Mouse (Mus musculus) adipocyte (in vitro differentiated cells): ENCODE results near the gene Tmem92.
"Not testable (repeated sequence)": the region's sequence is repeated elsewhere in the genome, so short reads cannot be mapped to it uniquely, and the experiment has no call there.

Source experiments
- DNase-seq: peaks from one replicate; pipeline ENCODE4 v3.0.0-alpha.2; 2016; ENCODE audit warnings: low spot score

Gene Tmem92

DNA sequence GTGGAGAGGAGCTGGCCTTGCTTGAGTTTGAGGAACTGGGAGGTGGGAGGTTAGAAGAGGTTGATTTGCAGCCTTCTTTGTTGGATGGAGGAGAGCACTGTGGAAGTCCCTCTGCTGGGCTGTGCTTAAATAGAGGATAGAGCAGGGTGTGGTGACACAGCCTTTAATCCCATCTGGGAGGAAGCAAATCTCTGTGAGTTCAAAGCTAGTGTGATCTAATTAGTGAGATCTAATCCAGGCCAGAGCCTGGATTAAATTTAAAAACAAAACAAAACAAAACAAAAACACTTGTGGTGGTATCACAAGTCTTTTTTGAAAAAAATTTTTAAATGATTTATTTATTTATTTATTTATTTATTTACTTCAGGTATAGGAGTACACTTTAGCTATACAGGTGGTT lies at the start of gene Tmem92:
Gene Tmem92, minus strand, starts transcription at position 101 of the 400 bp plus-strand sequence.
- DNase-seq, result no peak

DNA sequence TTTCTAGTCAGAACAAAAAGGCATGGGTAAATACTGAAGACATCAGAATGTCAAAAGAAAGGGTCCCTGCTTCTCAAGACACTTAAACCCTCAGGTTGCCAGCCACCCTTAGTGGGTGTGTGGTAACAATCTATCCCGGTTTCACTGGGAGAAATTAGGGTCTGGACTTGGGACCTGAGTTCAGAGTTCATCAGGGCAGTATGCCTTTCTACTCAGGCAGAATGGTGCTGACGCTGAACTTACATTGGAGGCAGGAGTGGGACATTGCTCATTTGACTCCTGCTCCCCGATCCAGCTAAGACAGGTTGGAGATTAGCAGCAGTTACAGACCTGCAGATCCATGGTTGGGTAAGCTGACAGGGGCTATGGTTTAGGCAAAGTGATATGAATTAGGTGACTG lies 46.5 kb upstream of the Tmem92 start:
- DNase-seq, result no peak

DNA sequence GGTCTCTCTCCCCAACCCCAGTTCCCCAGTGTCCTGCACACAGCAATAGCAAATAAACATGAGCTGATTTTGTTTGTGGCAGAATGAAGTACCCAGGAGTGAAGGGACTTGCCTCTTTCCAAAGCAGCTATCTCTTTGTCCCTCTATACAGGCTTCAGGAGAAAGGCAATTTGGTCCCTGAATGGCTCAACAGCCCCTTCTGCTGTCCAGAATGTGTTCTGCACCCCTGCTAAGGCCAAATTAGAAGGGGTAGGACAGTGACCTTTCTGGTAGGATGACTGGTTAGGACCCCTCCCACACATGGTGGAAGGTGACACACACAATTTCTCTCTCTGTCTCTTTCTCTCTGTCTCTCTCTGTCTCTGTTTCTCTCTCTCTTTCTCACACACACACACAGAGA lies 36.9 kb upstream of the Tmem92 start:
- DNase-seq, result not testable (repeated sequence)

DNA sequence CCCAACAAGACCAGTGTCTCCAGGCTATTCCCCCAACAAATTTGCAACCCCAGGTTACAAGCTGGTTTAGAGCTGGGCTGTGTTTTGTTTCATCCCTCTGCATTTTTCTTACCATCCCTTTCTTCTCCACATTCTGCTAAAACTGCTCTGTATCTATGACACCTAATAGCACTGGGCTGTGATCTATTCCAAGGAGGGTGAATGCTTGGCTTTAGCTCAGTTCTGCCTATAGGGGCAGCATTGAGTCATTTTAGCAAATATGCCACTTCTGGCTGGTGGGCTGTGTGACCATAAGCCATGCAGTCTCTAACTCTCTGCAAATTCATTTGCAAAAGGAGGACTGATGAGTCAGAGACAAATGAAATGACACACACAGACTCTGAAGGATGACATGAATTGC lies 36.4 kb upstream of the Tmem92 start:
- not testable (repeated sequence) for DNase-seq

DNA sequence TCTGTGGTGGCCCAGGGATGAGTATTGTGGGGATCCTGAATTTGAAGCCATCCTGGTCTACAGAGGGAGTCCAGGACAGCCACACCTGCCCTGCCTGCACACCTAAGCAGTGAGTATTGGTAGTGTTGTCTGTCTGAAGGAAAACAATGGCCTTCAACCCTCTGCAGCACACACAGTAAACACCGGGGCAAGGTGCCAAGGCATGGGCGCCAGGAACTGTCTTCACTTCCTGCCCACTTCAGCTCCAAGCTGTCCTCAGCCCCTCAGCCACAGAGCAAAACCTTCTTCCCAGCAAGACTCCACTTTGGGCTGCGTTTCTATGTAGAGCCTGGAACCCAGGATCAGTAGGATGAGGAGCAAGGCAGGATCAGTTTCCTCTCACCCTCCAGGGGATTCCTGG lies 29.0 kb upstream of the Tmem92 start:
- not testable (repeated sequence) for DNase-seq

DNA sequence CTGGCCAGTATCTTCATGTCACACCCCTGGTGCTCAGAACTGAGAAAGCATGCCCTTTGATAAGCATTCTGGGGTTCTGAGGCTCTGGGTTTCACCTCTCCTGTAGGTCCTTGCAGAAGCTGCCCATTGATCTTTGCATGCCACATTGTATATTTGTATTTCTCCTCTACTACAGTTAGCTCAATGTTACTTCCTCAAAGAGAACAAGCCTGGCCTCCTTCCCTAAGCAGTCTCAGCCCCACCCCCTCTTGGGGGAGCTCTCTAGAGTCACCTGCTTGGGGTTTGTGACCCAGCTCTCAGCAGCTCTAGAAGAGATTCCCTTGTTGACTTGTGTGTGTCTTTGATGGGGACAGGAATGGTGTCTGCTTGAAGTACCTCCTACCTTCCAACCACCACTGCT lies 9.2 kb upstream of the Tmem92 start:
- DNase-seq, result no peak

DNA sequence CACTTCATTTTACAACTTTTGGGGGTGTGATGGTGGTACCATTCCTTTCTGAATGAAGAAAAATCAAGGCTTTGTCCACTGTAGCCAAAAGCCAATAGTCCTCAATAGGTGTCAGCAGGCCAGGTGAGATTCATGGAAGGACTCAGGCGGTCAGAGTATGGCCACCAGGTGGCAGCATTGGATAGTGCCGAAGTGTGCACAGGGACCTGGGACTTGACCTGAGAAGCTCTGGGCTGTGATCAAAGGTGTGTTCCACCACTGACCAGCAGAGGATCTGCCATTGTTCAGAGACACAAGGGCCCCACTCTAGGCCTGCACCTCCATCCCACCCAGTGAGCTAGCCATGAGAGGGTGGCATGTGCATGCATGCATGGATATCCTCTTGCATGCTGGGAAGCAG lies 2.7 kb upstream of the Tmem92 start:
- DNase-seq, result peak; percentile 12

DNA sequence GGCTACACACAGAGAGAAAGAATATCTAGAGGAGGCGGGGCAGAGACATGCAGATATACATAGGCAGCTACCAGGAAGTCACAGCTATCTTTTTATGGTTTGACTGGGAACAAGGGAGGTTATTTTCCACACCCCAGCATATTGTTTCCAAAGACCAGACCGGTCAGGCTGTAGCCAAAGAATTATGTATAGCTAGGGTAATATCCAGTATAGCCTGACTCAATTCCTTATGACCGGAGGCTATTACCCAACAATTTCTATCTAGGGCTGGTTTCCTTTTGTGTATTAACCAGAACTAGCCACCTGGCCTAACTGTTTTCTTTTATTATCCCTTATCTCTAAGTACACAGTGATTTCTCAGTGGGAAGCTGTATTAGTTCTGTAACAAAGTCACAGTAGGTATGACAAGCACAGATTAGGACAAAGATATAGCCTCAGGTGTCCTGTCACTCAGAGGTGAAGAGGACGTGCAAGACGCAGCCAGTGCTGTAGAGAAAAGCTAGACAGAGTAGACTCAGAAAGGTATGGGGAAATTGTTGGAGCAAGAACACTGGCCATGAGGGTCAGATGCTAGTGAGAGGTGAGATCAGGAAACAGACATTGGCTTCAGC lies 7.5 kb downstream of the Tmem92 start:
- no peak for DNase-seq

DNA sequence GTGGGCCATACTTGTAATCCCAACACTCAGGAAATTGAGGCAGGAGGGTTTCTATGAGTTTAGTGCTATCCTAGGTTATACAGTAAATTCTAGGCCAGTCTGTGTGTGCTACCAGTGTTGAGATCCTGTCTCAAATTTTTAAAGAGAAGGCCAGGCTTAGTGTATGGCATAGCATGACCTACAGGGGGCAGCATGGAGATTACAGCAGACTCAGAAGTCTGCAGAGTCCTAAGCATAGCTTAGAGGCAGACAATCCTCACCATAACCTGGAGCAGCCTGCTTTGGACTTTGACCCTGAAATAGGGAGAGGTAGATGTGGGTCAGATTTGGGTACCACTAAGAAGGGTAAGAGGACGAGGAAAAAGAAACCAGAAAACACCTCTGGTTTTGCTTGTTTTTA lies 8.7 kb downstream of the Tmem92 start:
- DNase-seq, result no peak

DNA sequence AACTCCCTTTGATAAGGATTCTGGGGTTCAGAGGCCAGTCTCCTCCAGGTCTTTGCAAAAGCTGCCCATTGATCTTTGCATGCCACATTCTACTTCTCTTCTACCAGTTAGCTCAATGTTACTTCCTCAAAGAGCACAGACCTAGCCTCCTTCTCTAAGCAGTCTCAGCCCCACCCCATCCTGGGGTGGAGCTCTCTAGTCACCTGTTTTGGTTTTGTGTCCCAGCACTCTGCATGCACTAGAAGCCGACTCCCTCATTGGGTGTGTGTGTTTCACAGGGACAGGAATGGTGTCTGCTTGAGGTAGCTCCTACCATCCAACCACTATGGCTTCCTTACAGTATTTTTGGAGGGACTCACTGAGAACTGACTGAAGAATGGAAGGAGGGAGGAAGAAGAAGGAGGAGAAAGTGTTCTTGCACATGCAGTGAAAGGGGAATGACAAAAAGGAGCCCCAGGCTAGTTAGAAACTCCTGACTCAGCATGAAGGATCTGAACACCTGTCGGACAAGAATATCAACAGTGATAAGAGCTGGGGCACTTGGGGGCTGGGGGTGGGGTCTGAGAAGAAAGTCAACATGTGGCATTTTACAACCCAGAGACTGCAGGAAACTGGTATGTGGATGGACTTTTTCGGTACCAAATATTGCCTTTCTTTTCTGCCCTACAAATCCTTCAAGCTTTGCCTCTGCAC lies 10.0 kb downstream of the Tmem92 start:
- no peak for DNase-seq

DNA sequence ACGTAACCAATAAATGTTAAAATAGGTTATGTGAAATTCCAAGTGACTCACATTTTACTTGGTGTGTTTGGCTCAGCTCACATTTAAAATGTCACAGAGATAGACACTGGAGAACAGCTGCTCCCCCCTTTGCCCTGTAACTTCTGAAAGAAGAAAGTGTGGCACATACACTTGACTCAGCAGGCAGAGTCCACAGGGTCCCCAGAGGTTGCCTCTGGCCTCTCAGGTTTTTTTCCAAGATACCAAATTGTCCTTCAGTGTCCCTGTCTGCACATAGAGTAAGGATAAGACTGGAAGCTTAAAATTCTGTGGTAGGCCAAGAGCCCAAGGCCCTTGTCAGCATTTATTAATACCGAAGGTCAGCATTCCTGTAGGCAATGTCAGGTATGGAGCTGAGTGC lies 15.3 kb downstream of the Tmem92 start:
- no peak for DNase-seq

DNA sequence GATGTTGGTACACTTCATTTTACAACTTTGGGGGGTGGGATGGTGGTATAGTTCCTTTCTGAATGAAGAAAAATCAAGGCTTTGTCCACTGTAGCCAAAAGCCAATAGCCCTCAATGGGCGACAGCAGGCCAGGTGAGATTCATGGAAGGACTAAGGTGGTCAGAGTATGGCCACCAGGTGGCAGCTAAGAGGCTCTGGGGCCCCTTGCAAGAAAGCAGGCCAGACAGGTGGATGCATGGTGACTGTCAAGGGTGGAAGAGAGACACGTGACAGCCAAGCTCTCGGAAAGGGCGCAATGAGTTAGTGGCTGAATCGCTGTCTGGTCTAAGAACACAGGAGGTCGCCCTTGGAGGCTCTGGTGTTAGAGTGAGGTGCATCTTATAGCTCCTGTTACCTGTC lies 19.7 kb downstream of the Tmem92 start:
- no peak for DNase-seq

DNA sequence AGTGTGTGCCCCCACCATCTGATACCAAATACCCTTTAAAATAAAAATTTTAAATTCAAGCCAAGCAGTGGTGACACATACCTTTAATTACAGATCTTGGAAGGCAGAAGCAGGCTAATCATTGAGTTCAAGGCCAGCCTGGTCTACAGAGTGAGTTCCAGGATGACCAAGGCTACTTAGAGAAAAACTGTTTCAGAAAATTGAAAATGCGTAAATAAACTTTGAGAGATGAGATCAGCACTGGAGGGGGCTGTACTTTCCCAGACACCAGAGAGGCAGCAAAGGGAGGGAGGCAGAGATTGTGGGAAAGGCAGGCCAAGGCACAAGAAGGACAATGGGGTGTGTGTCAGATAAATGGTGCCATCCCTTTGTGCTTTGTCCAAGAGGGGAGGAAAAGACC lies 20.2 kb downstream of the Tmem92 start:
- no peak for DNase-seq

DNA sequence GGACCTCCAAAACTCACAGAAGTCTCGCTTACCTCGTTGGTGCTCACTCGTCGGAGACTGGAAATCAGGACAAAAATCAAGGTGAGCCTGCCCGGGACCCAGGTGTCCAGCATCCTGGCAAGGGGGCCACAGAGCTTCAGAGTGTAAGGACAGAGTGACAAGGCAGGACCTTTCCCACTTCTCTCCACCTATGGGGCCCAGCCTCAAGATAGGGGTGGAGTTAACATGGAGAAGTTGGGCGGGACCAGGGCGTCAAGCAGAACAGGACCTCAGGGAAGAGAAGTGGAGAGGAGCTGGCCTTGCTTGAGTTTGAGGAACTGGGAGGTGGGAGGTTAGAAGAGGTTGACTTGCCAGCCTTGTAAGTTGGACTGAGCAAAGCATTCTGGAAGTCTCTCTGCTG lies 21.7 kb downstream of the Tmem92 start:
- no peak for DNase-seq

DNA sequence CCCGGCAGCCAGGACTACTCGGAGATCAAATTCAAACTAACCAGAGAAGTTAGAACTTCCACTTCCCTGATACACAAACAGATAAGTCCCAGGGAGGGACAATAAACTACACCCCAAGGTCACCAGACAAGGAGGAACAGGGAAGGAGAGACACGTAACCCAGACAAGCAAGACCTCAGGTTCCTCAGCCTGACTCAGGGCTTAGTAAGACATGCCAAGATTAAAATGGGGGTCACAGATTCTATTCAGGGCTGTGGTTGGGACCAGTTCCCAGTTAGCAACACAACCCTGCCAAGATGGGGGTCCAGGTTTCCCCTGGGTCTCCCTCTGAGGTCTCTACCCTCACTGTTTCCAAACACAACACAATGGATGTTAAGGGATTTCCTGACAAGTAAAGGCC lies 22.1 kb downstream of the Tmem92 start:
- DNase-seq, result no peak

DNA sequence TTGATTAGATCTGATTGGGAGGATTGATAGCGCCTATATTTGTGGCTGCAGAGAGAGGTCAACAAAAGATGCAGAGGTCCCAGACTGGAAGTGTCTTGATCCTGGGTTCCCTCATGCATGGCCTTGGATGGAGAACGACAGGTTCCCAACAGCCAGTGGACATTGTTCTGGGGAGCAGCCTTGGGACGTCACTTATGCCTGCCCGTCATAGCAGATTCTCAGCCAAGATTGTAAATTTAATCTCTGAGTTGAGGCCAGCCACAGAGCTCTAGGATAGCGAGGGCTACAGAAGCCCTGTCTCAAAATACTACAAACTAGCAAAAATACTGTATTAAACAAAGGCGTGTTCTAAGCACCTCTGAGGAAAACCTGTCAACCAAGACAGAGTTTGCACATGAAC lies 22.6 kb downstream of the Tmem92 start:
- DNase-seq, result no peak

DNA sequence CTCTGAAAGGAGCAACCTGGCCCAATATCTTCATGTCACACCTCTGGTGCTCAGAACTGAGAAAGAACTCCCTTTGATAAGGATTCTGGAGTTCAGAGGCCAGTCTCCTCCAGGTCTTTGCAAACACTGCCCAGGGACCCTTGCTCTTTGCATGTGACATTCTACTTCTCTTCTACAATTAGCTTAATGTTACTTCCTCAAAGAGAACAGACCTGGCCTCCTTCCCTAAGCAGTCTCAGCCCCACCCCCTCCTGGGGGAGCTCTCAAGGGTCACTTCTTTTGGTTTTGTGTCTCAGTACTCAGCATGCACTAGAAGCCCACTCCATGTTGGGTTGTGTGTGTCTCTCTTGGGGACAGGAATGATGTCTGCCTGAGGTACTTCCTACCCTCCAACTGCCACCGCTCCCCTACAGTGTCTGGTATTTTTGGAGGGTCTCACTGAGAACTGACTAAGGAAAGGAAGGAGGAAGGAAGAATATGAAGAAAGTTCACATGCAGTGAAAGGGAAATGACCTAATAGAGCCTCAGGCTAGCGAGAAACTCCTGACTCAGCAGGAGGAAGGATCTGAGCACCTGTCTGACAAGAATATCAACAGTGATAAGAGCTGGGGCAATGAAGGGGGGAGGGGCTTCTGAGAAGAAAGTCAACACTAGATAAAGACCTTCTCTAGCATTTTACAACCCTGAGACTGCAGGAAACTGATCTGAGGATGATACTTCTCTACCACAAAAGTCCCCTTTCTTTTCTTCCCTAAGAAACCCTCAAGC lies 29.4 kb downstream of the Tmem92 start:
- no peak for DNase-seq

DNA sequence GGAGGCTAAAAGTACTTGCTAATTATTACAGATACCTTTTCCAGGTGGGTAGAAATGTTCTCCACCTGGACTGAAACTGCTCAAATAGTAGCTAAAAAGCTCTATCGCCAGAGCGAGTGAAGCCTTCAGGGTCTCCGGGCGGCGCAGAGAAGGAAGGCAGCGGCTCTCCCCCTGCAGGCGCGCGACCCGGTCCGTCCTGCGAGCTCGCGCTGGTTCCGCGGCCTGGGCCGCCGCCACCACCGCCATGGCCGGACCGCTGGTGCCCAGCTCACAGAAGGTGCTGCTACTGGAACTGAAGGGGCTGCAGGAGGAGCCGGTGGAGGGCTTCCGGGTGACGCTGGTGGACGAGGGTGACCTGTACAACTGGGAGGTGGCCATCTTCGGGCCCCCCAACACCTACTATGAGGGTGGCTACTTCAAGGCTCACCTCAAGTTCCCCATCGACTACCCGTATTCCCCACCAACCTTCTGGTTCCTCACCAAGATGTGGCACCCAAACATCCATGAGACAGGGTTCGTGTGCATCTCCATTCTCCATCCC lies 40.7 kb downstream of the Tmem92 start, which contains the start of gene Cdc34b:
Gene Cdc34b, plus strand, starts transcription at position 51 of the 541 bp plus-strand sequence.
- no peak for DNase-seq

DNA sequence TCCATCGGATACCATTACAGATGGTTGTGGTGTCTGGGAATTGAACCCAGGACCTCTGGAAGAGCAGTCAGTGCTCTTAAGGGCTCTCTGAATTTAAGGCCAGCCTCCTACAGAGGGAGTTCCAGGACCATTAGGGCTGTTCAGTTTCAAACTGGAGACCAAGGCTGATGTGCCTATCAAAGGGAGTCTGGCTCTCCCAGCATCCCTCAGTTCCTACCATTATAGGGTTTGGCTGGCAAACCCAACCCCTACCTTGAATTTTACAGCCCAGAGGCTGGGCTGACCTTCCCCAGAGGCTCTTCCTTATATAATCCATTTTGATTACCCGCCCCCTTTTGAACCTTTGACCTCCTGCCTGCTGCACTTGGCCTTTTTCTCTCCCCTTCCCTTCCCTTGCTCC lies 46.8 kb downstream of the Tmem92 start:
- no peak for DNase-seq

DNA sequence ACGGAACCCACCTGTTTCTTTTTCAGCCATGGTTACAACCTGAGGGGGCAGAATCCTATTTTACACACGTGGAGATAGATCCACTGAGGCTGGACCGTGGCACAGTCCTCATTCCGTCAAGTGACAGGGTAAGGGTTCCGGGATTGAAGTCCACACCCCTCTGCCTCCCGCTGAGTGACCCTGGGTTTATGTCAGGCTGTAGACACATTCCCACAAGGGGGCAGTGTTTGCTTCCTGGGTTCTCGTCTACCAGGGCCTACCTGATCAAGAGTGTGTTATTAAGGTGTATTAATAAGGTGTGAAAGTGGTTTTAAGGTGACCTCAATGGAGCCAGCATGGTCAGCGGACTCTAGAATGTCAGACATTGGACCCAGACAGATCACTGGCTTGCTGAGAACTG lies 49.7 kb downstream of the Tmem92 start:
- DNase-seq, result no peak

DNA sequence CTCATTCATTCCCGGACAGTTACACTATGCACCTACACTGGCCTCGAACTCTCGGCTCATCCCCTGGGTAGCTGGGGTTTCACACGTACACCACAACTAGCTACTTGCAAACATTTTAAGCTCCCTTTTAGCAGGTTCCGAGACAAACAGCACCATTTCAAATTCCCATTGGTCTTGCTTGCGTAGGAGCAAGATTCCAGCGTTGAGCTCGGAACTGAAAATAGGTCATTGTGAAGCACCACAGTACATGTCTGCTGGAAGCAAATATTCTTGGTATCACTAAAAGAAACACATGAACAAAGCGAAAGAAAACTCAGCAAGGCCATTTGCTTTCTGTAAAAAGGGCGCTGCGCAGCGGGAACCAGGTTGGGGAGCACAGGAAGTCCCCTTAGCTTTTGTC lies 51.3 kb downstream of the Tmem92 start:
- DNase-seq, result no peak

DNA sequence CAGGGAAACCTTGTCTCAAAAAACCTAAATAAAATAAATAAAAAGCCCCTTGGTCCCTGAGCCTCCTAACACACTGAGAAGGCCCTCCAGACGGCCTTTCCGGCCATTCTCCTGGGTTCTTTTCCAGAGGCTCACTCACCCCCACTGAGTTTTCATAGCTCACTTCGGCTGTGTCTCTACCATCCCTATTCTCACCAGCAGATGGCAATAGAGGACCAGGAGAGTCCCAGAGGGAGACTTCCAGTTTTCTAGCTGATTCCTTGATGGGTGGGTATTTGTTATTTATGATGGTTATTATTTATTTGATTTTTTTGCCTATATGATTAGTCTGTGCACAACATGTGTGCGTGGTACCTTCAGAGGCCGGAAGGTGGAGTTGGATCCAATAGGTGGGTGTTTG lies 52.2 kb downstream of the Tmem92 start:
- peak; percentile 83 for DNase-seq

DNA sequence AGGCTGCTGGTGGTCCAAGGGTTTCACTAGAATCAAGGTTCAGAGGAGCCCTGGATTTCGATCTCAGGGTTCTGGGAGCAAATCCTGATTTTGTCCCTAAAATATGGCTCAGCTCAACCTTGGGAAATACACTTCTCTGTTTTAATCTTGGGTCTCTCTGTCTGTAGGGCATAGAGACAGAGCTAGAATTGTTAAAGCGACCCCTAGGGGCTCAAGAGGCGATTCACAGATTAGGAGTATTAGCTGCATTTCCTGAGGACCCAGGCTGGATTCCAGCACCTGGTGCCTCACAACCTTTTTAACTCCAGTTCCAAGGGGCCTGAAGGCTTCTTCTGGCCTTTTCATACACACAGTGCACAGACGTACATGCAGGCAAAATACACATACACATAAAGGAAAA lies 52.9 kb downstream of the Tmem92 start:
- peak; percentile 8 for DNase-seq
